In genomic region chr14:62878634-62879430, GRCm38 (mm10) we compare ENCODE assay signal across 10 mouse cellular contexts. TPM values are rescaled to one million over a fixed set of nuclear protein-coding genes. Genes with fewer than 3 reads are reported as not detected.
A peak's percentile ranks its signal among the peaks of the same experiment; 100 is the strongest.
DNase-seq lines count a peak whose midpoint lies in the region; ATAC-seq lines count a peak whose summit lies in the region.
"Had no signal": no experiment of that assay in that cellular context is flagged by ENCODE, and none has a peak within 500 bp of the region (broad histone marks: within the 10 kb centered on the region; RNA-seq: fewer than 3 reads in every experiment).

No protein-coding gene starts in this region.

- no peaks in the 10 kb centered on the region for H3K27me3 ChIP-seq in forebrain, embryonic 10.5 days (ENCODE audit: poor library complexity, severe bottlenecking)
- no peaks in the 10 kb centered on the region for H3K27me3 ChIP-seq in forebrain, embryonic 14.5 days (replicated peaks; ENCODE audit: control insufficient read depth, insufficient read depth, low read length)
- no peaks in the 10 kb centered on the region for H3K27me3 ChIP-seq in neural tube, embryonic 13.5 days
- H3K27me3 ChIP-seq in hindbrain, embryonic 16.5 days (replicated peaks; ENCODE audit: control insufficient read depth, insufficient read depth, low read length), result no peaks in the 10 kb centered on the region
- no peaks in the 10 kb centered on the region for H3K27me3 ChIP-seq in neural tube, embryonic 14.5 days (ENCODE audit: control insufficient read depth, insufficient read depth, low read length)
- H3K27me3 ChIP-seq: limb, embryonic 12.5 days; stomach, embryonic 15.5 days had no signal

- DNase-seq in forebrain, embryonic 10.5 days (ENCODE audit: extremely low spot score, low spot score), result no peak
- DNase-seq in forebrain, embryonic 14.5 days (ENCODE audit: low spot score), result no peak
- DNase-seq in neural tube, embryonic 10.5 days (ENCODE audit: extremely low spot score, low spot score), result no peak
- DNase-seq in right cerebral cortex, postnatal 14 days, result no peak
- DNase-seq in urinary bladder, postnatal 36 days (ENCODE audit: low spot score in 2 of 2), result no peak

- no peak overlapping the region for H3K4me2 ChIP-seq in forebrain, embryonic 14.5 days (ENCODE audit: low read length)
- H3K4me2 ChIP-seq in neural tube, embryonic 13.5 days, result 0 out of 2 replicates have a peak overlapping the region, but pooled peaks have one; percentile 15
- no peak overlapping the region; the same call in 1 of the 2 replicates for H3K4me2 ChIP-seq in hindbrain, embryonic 16.5 days (ENCODE audit: low read length)
- no peak overlapping the region for H3K4me2 ChIP-seq in neural tube, embryonic 14.5 days (ENCODE audit: low read depth, low read length)
- H3K4me2 ChIP-seq: limb, embryonic 12.5 days; stomach, embryonic 15.5 days had no signal

- no peaks in the 10 kb centered on the region for H3K9me3 ChIP-seq in forebrain, embryonic 10.5 days
- no peaks in the 10 kb centered on the region for H3K9me3 ChIP-seq in forebrain, embryonic 14.5 days (replicated peaks; ENCODE audit: control insufficient read depth, low read length)
- no peaks in the 10 kb centered on the region for H3K9me3 ChIP-seq in neural tube, embryonic 13.5 days
- no peaks in the 10 kb centered on the region for H3K9me3 ChIP-seq in hindbrain, embryonic 16.5 days (ENCODE audit: control insufficient read depth, low read length)
- no peaks in the 10 kb centered on the region for H3K9me3 ChIP-seq in neural tube, embryonic 14.5 days (ENCODE audit: control insufficient read depth, low read length)
- H3K9me3 ChIP-seq: limb, embryonic 12.5 days; stomach, embryonic 15.5 days had no signal

- WGBS in forebrain, embryonic 10.5 days, result 73% methylated on average over 7 of the region's 7 CpGs
- 69% methylated on average over 7 of the region's 7 CpGs for WGBS in forebrain, embryonic 14.5 days
- 65% methylated on average over 7 of the region's 7 CpGs for WGBS in neural tube, embryonic 13.5 days
- WGBS in hindbrain, embryonic 16.5 days, result 50% methylated on average over 7 of the region's 7 CpGs
- WGBS in neural tube, embryonic 14.5 days, result 56% methylated on average over 7 of the region's 7 CpGs

- H3K27ac ChIP-seq in forebrain, embryonic 10.5 days, result peak overlapping the region; percentile 80; the same call in 1 of the 2 replicates
- no peak overlapping the region for H3K27ac ChIP-seq in forebrain, embryonic 14.5 days (ENCODE audit: low read depth, low read length)
- peak overlapping the region; percentile 83 for H3K27ac ChIP-seq in neural tube, embryonic 13.5 days (replicated peaks)
- peak overlapping the region; percentile 79; the same call in 1 of the 2 replicates for H3K27ac ChIP-seq in hindbrain, embryonic 16.5 days (ENCODE audit: low read depth, low read length)
- H3K27ac ChIP-seq in neural tube, embryonic 14.5 days (ENCODE audit: low read depth, low read length), result no peak overlapping the region
- H3K27ac ChIP-seq: limb, embryonic 12.5 days; stomach, embryonic 15.5 days had no signal

- ATAC-seq in forebrain, embryonic 14.5 days, result no peak
- no peak for ATAC-seq in neural tube, embryonic 13.5 days (ENCODE audit: low read depth)
- no peak for ATAC-seq in hindbrain, embryonic 16.5 days
- ATAC-seq in neural tube, embryonic 14.5 days (ENCODE audit: low read depth), result no peak

- no peak overlapping the region for H3K4me3 ChIP-seq in forebrain, embryonic 10.5 days
- no peak overlapping the region for H3K4me3 ChIP-seq in forebrain, embryonic 14.5 days (ENCODE audit: low read depth, low read length)
- H3K4me3 ChIP-seq in neural tube, embryonic 13.5 days, result no peak overlapping the region
- H3K4me3 ChIP-seq in hindbrain, embryonic 16.5 days (ENCODE audit: low read length), result no peak overlapping the region
- no peak overlapping the region for H3K4me3 ChIP-seq in neural tube, embryonic 14.5 days (ENCODE audit: low read depth, low read length)
- H3K4me3 ChIP-seq: limb, embryonic 12.5 days; stomach, embryonic 15.5 days had no signal

- no peaks in the 10 kb centered on the region for H3K36me3 ChIP-seq in forebrain, embryonic 10.5 days (replicated peaks)
- H3K36me3 ChIP-seq in forebrain, embryonic 14.5 days (ENCODE audit: control insufficient read depth, insufficient read depth, low read length), result no peaks in the 10 kb centered on the region
- no peaks in the 10 kb centered on the region for H3K36me3 ChIP-seq in neural tube, embryonic 13.5 days
- H3K36me3 ChIP-seq in hindbrain, embryonic 16.5 days (ENCODE audit: control insufficient read depth, insufficient read depth, low read length), result no peaks in the 10 kb centered on the region
- H3K36me3 ChIP-seq in neural tube, embryonic 14.5 days (ENCODE audit: control insufficient read depth, insufficient read depth, low read length), result no peaks in the 10 kb centered on the region
- H3K36me3 ChIP-seq: limb, embryonic 12.5 days; stomach, embryonic 15.5 days had no signal

- H3K9ac ChIP-seq in forebrain, embryonic 14.5 days (ENCODE audit: low read length), result no peak overlapping the region
- H3K9ac ChIP-seq in neural tube, embryonic 13.5 days, result no peak overlapping the region
- H3K9ac ChIP-seq in hindbrain, embryonic 16.5 days (ENCODE audit: low read depth, low read length), result no peak overlapping the region
- 0 out of 2 replicates have a peak overlapping the region, but pooled peaks have one; percentile 7 for H3K9ac ChIP-seq in neural tube, embryonic 14.5 days (replicated peaks; ENCODE audit: low read depth, low read length)
- H3K9ac ChIP-seq: limb, embryonic 12.5 days; stomach, embryonic 15.5 days had no signal

- H3K4me1 ChIP-seq in forebrain, embryonic 10.5 days, result peaks cover 73% of the 10 kb centered on the region
- peaks cover 29% of the 10 kb centered on the region for H3K4me1 ChIP-seq in forebrain, embryonic 14.5 days (ENCODE audit: control insufficient read depth, insufficient read depth, low read length)
- H3K4me1 ChIP-seq in neural tube, embryonic 13.5 days (replicated peaks), result peaks cover 67% of the 10 kb centered on the region
- peaks cover 27% of the 10 kb centered on the region for H3K4me1 ChIP-seq in hindbrain, embryonic 16.5 days (ENCODE audit: control insufficient read depth, insufficient read depth, low read depth, low read length)
- peaks cover 20% of the 10 kb centered on the region for H3K4me1 ChIP-seq in neural tube, embryonic 14.5 days (ENCODE audit: control insufficient read depth, insufficient read depth, low read length)

RNA-seq across cellular contexts. Expression of gene Wdfy2, which starts 41.4 kb away (rescaled TPM):
- polyA plus RNA-seq in forebrain, embryonic 10.5 days (2016; fragmentation: Nextera tagmentation; extraction: Ambion mirVana), result 15.5 TPM in 2 replicates
- polyA plus RNA-seq in forebrain, embryonic 14.5 days (2014; fragmentation: Nextera tagmentation; extraction: Ambion mirVana), result 9.2 and 10.0 TPM in 2 replicates
- 8.4 and 8.7 TPM in 2 replicates for polyA plus RNA-seq in neural tube, embryonic 13.5 days (2015; fragmentation: Nextera tagmentation; extraction: Ambion mirVana)
- 6.2 and 8.2 TPM in 2 replicates for polyA plus RNA-seq in hindbrain, embryonic 16.5 days (2015; fragmentation: Nextera tagmentation; extraction: Ambion mirVana)
- 13.1 and 16.5 TPM in 2 replicates for polyA plus RNA-seq in neural tube, embryonic 14.5 days (2014; fragmentation: Nextera tagmentation; extraction: Ambion mirVana)

Comparison
In these comparisons a context has a peak if more than half of its experiments do, and no peak if none do; other contexts are left out.
1. H3K27ac ChIP-seq: peak in forebrain, embryonic 10.5 days (single experiment), neural tube, embryonic 13.5 days (single experiment) and hindbrain, embryonic 16.5 days (single experiment); none in forebrain, embryonic 14.5 days (single experiment) and neural tube, embryonic 14.5 days (single experiment).